In genomic region chrX:142818057-142818682, GRCm38 (mm10) we compare ENCODE assay signal across 9 mouse cellular contexts.
DNase-seq lines count a peak whose midpoint lies in the region; ATAC-seq lines count a peak whose summit lies in the region.
"Had no signal": no experiment of that assay in that cellular context is flagged by ENCODE, and none has a peak within 500 bp of the region (broad histone marks: within the 10 kb centered on the region; RNA-seq: fewer than 3 reads in every experiment).

No protein-coding gene starts in this region.

- H3K27ac ChIP-seq in midbrain, embryonic 13.5 days: no peak overlapping the region

- H3K27me3 ChIP-seq in midbrain, embryonic 13.5 days: peaks cover 3% of the 10 kb centered on the region; the same call in 1 of the 2 replicates
- no peaks in the 10 kb centered on the region for H3K27me3 ChIP-seq in splenic B cell, adult 2 months (ENCODE audit: control insufficient read depth, insufficient read depth, low read length, poor library complexity, severe bottlenecking)

- H3K9ac ChIP-seq in midbrain, embryonic 13.5 days (replicated peaks): no peak overlapping the region

- no peaks in the 10 kb centered on the region for H3K36me3 ChIP-seq in midbrain, embryonic 13.5 days
- no peaks in the 10 kb centered on the region for H3K36me3 ChIP-seq in splenic B cell, adult 2 months (ENCODE audit: control insufficient read depth, insufficient read depth, low read length, poor library complexity, severe bottlenecking)

- no peak overlapping the region for H3K4me2 ChIP-seq in midbrain, embryonic 13.5 days (replicated peaks)

- 0 out of 2 replicates have a peak, but pooled peaks cover 3% of the 10 kb centered on the region for H3K4me1 ChIP-seq in midbrain, embryonic 13.5 days (replicated peaks)

- no peaks in the 10 kb centered on the region for H3K9me3 ChIP-seq in midbrain, embryonic 13.5 days
- H3K9me3 ChIP-seq: G1E had no signal

- ATAC-seq in midbrain, embryonic 13.5 days: 0 out of 2 replicates have a peak, but pooled peaks have one; percentile 7

- H3K4me3 ChIP-seq in midbrain, embryonic 13.5 days (replicated peaks): no peak overlapping the region

- 39% methylated on average over 10 of the region's 10 CpGs for WGBS in midbrain, embryonic 13.5 days

- peak; percentile 43 to 50 for DNase-seq in adrenal gland, postnatal 36 days
- DNase-seq in adrenal gland, postnatal 25 days: no peak
- DNase-seq in right cerebral cortex, adult 18-20 months: peak; percentile 10
- no peak for DNase-seq in right cerebral cortex, postnatal 25 days
- peak; percentile 49 for DNase-seq in embryo, embryonic 11 days
- peak; percentile 35 for DNase-seq in kidney, postnatal 14 days
- DNase-seq in splenic B cell, adult 2 months (ENCODE audit: low read depth, low spot score): peak; percentile 65

Comparison
In these comparisons a context has a peak if more than half of its experiments do, and no peak if none do; other contexts are left out.
1. DNase-seq: peak in adrenal gland, postnatal 36 days (2 of 2), right cerebral cortex, adult 18-20 months (single experiment), embryo, embryonic 11 days (single experiment), kidney, postnatal 14 days (single experiment) and splenic B cell, adult 2 months (single experiment); none in adrenal gland, postnatal 25 days (single experiment) and right cerebral cortex, postnatal 25 days (single experiment).